Mouse (Mus musculus) common myeloid progenitor, adult 5-6 weeks (primary cell): ENCODE results near the gene Angpt4. TPM values are rescaled to one million over a fixed set of nuclear protein-coding genes. Genes with fewer than 3 reads are reported as not detected.

Experiments used
- ATAC-seq: replicated peaks from 2 replicates; pipeline ENCODE4 v1.8.0; 2016; ENCODE audit warnings: low read depth, mild to moderate bottlenecking, moderate TSS enrichment, inconsistent platforms; ENCODE audit not compliant: poor library complexity, severe bottlenecking
- total RNA-seq: library from RNA; stranded (forward); fragments of 200-1000, 187-1606 nt; gene quantifications from 2 replicates; pipeline ENCODE4 v1.2.3, GENCODE M21; 2017

Gene Angpt4
- total RNA-seq, result not detected in 2 replicates

- ATAC-seq, result peak; percentile 67
Observed at GRCm38 (mm10) chr2:151910919-151911500, at the start of gene Angpt4. TSS of gene Angpt4 (plus strand) at chr2:151911210.

GRCm38 (mm10) chr2:151862257-151862810, 48.7 kb upstream of the Angpt4 start:
- peak; percentile 55 for ATAC-seq

GRCm38 (mm10) chr2:151864941-151865340, 46.1 kb upstream of the Angpt4 start:
- no peak for ATAC-seq

- peak; percentile 74 for ATAC-seq
Observed at GRCm38 (mm10) chr2:151866487-151866886, 44.5 kb upstream of the Angpt4 start.

GRCm38 (mm10) chr2:151868196-151868595, 42.8 kb upstream of the Angpt4 start:
- no peak for ATAC-seq

- ATAC-seq, result no peak
Observed at GRCm38 (mm10) chr2:151874551-151874950, 36.5 kb upstream of the Angpt4 start.

- peak; percentile 92 for ATAC-seq
Observed at GRCm38 (mm10) chr2:151876012-151876485, 35.0 kb upstream of the Angpt4 start.

GRCm38 (mm10) chr2:151878645-151879044, 32.4 kb upstream of the Angpt4 start:
- no peak for ATAC-seq

GRCm38 (mm10) chr2:151879760-151880159, 31.2 kb upstream of the Angpt4 start:
- peak; percentile 34; the same call in 1 of the 2 replicates for ATAC-seq

GRCm38 (mm10) chr2:151891031-151891430, 20.0 kb upstream of the Angpt4 start:
- 0 out of 2 replicates have a peak, but pooled peaks have one; percentile 25 for ATAC-seq

GRCm38 (mm10) chr2:151893122-151893774, 17.8 kb upstream of the Angpt4 start:
- ATAC-seq, result no peak

- no peak for ATAC-seq
Observed at GRCm38 (mm10) chr2:151894209-151894980, 16.6 kb upstream of the Angpt4 start.

GRCm38 (mm10) chr2:151895911-151896310, 15.1 kb upstream of the Angpt4 start:
- no peak for ATAC-seq

- ATAC-seq, result no peak
Observed at GRCm38 (mm10) chr2:151898106-151898505, 12.9 kb upstream of the Angpt4 start.

- ATAC-seq, result no peak
Observed at GRCm38 (mm10) chr2:151900845-151901244, 10.2 kb upstream of the Angpt4 start.

GRCm38 (mm10) chr2:151903267-151903666, 7.7 kb upstream of the Angpt4 start:
- ATAC-seq, result no peak

GRCm38 (mm10) chr2:151903933-151904332, 7.1 kb upstream of the Angpt4 start:
- no peak for ATAC-seq

- no peak for ATAC-seq
Observed at GRCm38 (mm10) chr2:151904636-151905035, 6.4 kb upstream of the Angpt4 start.

GRCm38 (mm10) chr2:151907020-151907419, 4.0 kb upstream of the Angpt4 start:
- no peak for ATAC-seq

- no peak for ATAC-seq
Observed at GRCm38 (mm10) chr2:151909386-151909785, 1.6 kb upstream of the Angpt4 start.

- 0 out of 2 replicates have a peak, but pooled peaks have one; percentile 6 for ATAC-seq
Observed at GRCm38 (mm10) chr2:151910498-151910897, 512 bp upstream of the Angpt4 start.
